Mouse (Mus musculus) G1E (cell line): ENCODE results near the gene Gpnmb.

Source experiments
- CTCF ChIP-seq: IDR thresholded peaks from 2 replicates; pipeline ENCODE4 v1.5.1; 2012; ENCODE audit warnings: low read depth, low read length, inconsistent platforms, mixed read lengths
- GATA1 ChIP-seq: IDR thresholded peaks from 2 replicates; pipeline ENCODE4 v1.6.1; 2012; ENCODE audit warnings: borderline replicate concordance, low read length, inconsistent platforms, mixed read lengths
- GATA2 ChIP-seq: IDR thresholded peaks from 2 replicates; pipeline ENCODE4 v1.6.1; 2012; ENCODE audit warnings: low read depth, low read length, inconsistent platforms, borderline replicate concordance
- POLR2AphosphoS5 ChIP-seq: IDR thresholded peaks from 2 replicates; pipeline ENCODE4 v1.6.1; 2012; ENCODE audit warnings: low read depth, low read length, inconsistent platforms; ENCODE audit not compliant: insufficient replicate concordance
- TAL1 ChIP-seq: conservative IDR thresholded peaks from 2 replicates; pipeline ENCODE4 v1.6.1; 2012; ENCODE audit warnings: low read depth, low read length, inconsistent platforms, mixed read lengths

- no peak for TF ChIP-seq GATA1
- TF ChIP-seq POLR2AphosphoS5: no peak
- no peak for TF ChIP-seq CTCF
- no peak for TF ChIP-seq TAL1
- no peak for TF ChIP-seq GATA2
Observed at GRCm38 (mm10) chr6:49116241-49116640, 79.9 kb downstream of the Gpnmb start.
